Mouse (Mus musculus) stomach, embryonic 15.5 days (tissue): ENCODE data around the gene Psg16. TPM values are rescaled to one million over a fixed set of nuclear protein-coding genes. Genes with fewer than 3 reads are reported as not detected.

Experiments used
- ATAC-seq: fragments of 200-750 bp; cut with Nextera tagmentation; 2 replicates; pipeline ENCODE4 v1.8.0; 2017; ENCODE audit warnings: low read depth, moderate number of reproducible peaks, moderate TSS enrichment; ENCODE audit not compliant: insufficient read depth, low FRiP score
- H3K27ac ChIP-seq: fragments of 300-500 bp; sonication (generic); 2 replicates; pipeline ENCODE4 v1.5.1; 2015; ENCODE audit warnings: mild to moderate bottlenecking, inconsistent platforms
- H3K27me3 ChIP-seq: fragments of 300-500 bp; sonication (generic); replicated peaks from 2 replicates; pipeline ENCODE4 v1.6.1; 2015; ENCODE audit warnings: inconsistent platforms
- H3K36me3 ChIP-seq: fragments of 300-500 bp; sonication (generic); 2 replicates; pipeline ENCODE4 v1.6.1; 2015; ENCODE audit warnings: inconsistent platforms
- H3K4me1 ChIP-seq: fragments of 300-500 bp; sonication (generic); 2 replicates; pipeline ENCODE4 v1.6.1; 2015; ENCODE audit warnings: inconsistent platforms
- H3K4me2 ChIP-seq: fragments of 300-500 bp; sonication (generic); 2 replicates; pipeline ENCODE4 v1.6.1; 2015; ENCODE audit warnings: mild to moderate bottlenecking, inconsistent platforms
- H3K4me3 ChIP-seq: fragments of 300-500 bp; sonication (generic); replicated peaks from 2 replicates; pipeline ENCODE4 v1.5.1; 2015; ENCODE audit warnings: inconsistent platforms
- H3K9ac ChIP-seq: fragments of 300-500 bp; sonication (generic); 2 replicates; pipeline ENCODE4 v1.6.1; 2015; ENCODE audit warnings: inconsistent platforms
- H3K9me3 ChIP-seq: fragments of 300-500 bp; sonication (generic); 2 replicates; pipeline ENCODE4 v1.6.1; 2016; ENCODE audit warnings: inconsistent platforms
- WGBS: fragments of 180-500 bp; shearing (Covaris S2); methylation state at CpG from one replicate; pipeline ENCODE4 v1.1.7; 2015; 5-methylcytosine and 5-hydroxymethylcytosine counted together
- polyA plus RNA-seq: library from polyadenylated mRNA; unstranded; fragments of >200 nt; fragmentation: Nextera tagmentation; extraction: Ambion mirVana; gene quantifications from 2 replicates; pipeline ENCODE4 v1.2.1, GENCODE M21; 2015

Psg16 gene
- polyA plus RNA-seq, 1 experiment from 2014 or later: 0.30 TPM

- no peaks in the 10 kb centered on the region for H3K4me1 ChIP-seq
- peaks cover 71% of the 10 kb centered on the region for H3K36me3 ChIP-seq
- H3K27me3 ChIP-seq: no peaks in the 10 kb centered on the region
- no peak overlapping the region for H3K4me2 ChIP-seq
- H3K9ac ChIP-seq: no peak overlapping the region
- no peak for ATAC-seq
- H3K4me3 ChIP-seq: no peak overlapping the region
- WGBS: 84% methylated on average over 7 of the region's 7 CpGs
- no peak overlapping the region for H3K27ac ChIP-seq
- no peaks in the 10 kb centered on the region for H3K9me3 ChIP-seq
These were observed 34.5 kb upstream of the Psg16 start for GRCm38 (mm10) chr7:17039373-17039772.

- Histone ChIP-seq H3K4me3 (no peak overlapping the region), H3K9me3 (no peaks in the 10 kb centered on the region), H3K9ac (no peak overlapping the region), H3K36me3 (peaks cover 58% of the 10 kb centered on the region), H3K27ac (no peak overlapping the region), H3K27me3 (no peaks in the 10 kb centered on the region), H3K4me1 (no peaks in the 10 kb centered on the region), H3K4me2 (no peak overlapping the region)
- ATAC-seq: no peak
- 71% methylated on average over 1 of the region's 1 CpGs for WGBS
These were observed 28.1 kb upstream of the Psg16 start for GRCm38 (mm10) chr7:17045743-17046142.

- Histone ChIP-seq H3K9ac (no peak overlapping the region), H3K4me1 (peaks cover 3% of the 10 kb centered on the region; the same call in 1 of the 2 replicates), H3K9me3 (no peaks in the 10 kb centered on the region), H3K4me3 (no peak overlapping the region), H3K27ac (no peak overlapping the region), H3K36me3 (peaks cover 59% of the 10 kb centered on the region), H3K4me2 (no peak overlapping the region), H3K27me3 (no peaks in the 10 kb centered on the region)
- no peak for ATAC-seq
- 87% methylated on average over 5 of the region's 5 CpGs for WGBS
These were observed 26.7 kb upstream of the Psg16 start for GRCm38 (mm10) chr7:17047041-17047682.

- Histone ChIP-seq H3K27me3 (no peaks in the 10 kb centered on the region), H3K4me1 (peaks cover 3% of the 10 kb centered on the region; the same call in 1 of the 2 replicates), H3K9me3 (no peaks in the 10 kb centered on the region), H3K36me3 (peaks cover 53% of the 10 kb centered on the region), H3K9ac (no peak overlapping the region), H3K27ac (no peak overlapping the region), H3K4me2 (no peak overlapping the region), H3K4me3 (no peak overlapping the region)
- WGBS: 91% methylated on average over 10 of the region's 10 CpGs
- ATAC-seq: no peak
These were observed 25.2 kb upstream of the Psg16 start for GRCm38 (mm10) chr7:17048431-17049190.

GRCm38 (mm10) chr7:17050491-17050890, 23.3 kb upstream of the Psg16 start:
- ATAC-seq: no peak
- Histone ChIP-seq H3K27me3 (no peaks in the 10 kb centered on the region), H3K4me1 (peaks cover 3% of the 10 kb centered on the region; the same call in 1 of the 2 replicates), H3K27ac (no peak overlapping the region), H3K9ac (no peak overlapping the region), H3K9me3 (no peaks in the 10 kb centered on the region), H3K4me3 (no peak overlapping the region), H3K4me2 (no peak overlapping the region), H3K36me3 (peaks cover 48% of the 10 kb centered on the region)
- WGBS: 71% methylated on average over 11 of the region's 11 CpGs

- 14% methylated on average over 16 of the region's 17 CpGs for WGBS
- Histone ChIP-seq H3K27ac (no peak overlapping the region), H3K36me3 (peaks cover 51% of the 10 kb centered on the region), H3K4me1 (peaks cover 9% of the 10 kb centered on the region), H3K4me2 (no peak overlapping the region), H3K4me3 (no peak overlapping the region), H3K9me3 (no peaks in the 10 kb centered on the region), H3K9ac (no peak overlapping the region), H3K27me3 (no peaks in the 10 kb centered on the region)
- peak; percentile 42; the same call in 1 of the 2 replicates for ATAC-seq
These were observed 22.8 kb upstream of the Psg16 start for GRCm38 (mm10) chr7:17050933-17051594.

- no peak for ATAC-seq
- Histone ChIP-seq H3K27ac (no peak overlapping the region), H3K9ac (no peak overlapping the region), H3K4me2 (no peak overlapping the region), H3K27me3 (no peaks in the 10 kb centered on the region), H3K9me3 (no peaks in the 10 kb centered on the region), H3K4me1 (peaks cover 30% of the 10 kb centered on the region), H3K36me3 (peaks cover 33% of the 10 kb centered on the region), H3K4me3 (no peak overlapping the region)
- 87% methylated on average over 15 of the region's 16 CpGs for WGBS
These were observed 19.4 kb upstream of the Psg16 start for GRCm38 (mm10) chr7:17054325-17054989.

GRCm38 (mm10) chr7:17055287-17055946, 18.4 kb upstream of the Psg16 start:
- Histone ChIP-seq H3K27me3 (no peaks in the 10 kb centered on the region), H3K4me3 (peak overlapping the region; percentile 58), H3K27ac (peak overlapping the region; percentile 99), H3K4me2 (peak overlapping the region; percentile 92), H3K9me3 (no peaks in the 10 kb centered on the region), H3K9ac (no peak overlapping the region), H3K36me3 (peaks cover 27% of the 10 kb centered on the region), H3K4me1 (peaks cover 34% of the 10 kb centered on the region)
- WGBS: 85% methylated on average over 4 of the region's 4 CpGs
- no peak for ATAC-seq

GRCm38 (mm10) chr7:17056081-17056581, 17.7 kb upstream of the Psg16 start:
- Histone ChIP-seq H3K27me3 (no peaks in the 10 kb centered on the region), H3K9ac (peak overlapping the region; percentile 56; the same call in 1 of the 2 replicates), H3K27ac (peak overlapping the region; percentile 99), H3K4me3 (peak overlapping the region; percentile 58), H3K4me2 (peak overlapping the region; percentile 92), H3K36me3 (peaks cover 22% of the 10 kb centered on the region), H3K4me1 (peaks cover 38% of the 10 kb centered on the region), H3K9me3 (no peaks in the 10 kb centered on the region)
- peak; percentile 68 for ATAC-seq
- WGBS: under 1% methylated on average over 42 of the region's 42 CpGs

GRCm38 (mm10) chr7:17056601-17057523, 17.0 kb upstream of the Psg16 start:
- Histone ChIP-seq H3K4me2 (peak overlapping the region; percentile 92), H3K36me3 (peaks cover 19% of the 10 kb centered on the region), H3K9me3 (no peaks in the 10 kb centered on the region), H3K27ac (peak overlapping the region; percentile 99), H3K4me3 (peak overlapping the region; percentile 58), H3K4me1 (peaks cover 35% of the 10 kb centered on the region), H3K9ac (peak overlapping the region; percentile 56; the same call in 1 of the 2 replicates), H3K27me3 (no peaks in the 10 kb centered on the region)
- WGBS: 15% methylated on average over 14 of the region's 14 CpGs
- peak; percentile 8; the same call in 1 of the 2 replicates for ATAC-seq
